Mouse (Mus musculus): ENCODE data around the gene Ano1.

GRCm38 (mm10) chr7:144769434-144770080 lies 17.8 kb upstream of the Ano1 start:
- no peak for TF ChIP-seq GATA1 (IDR thresholded peaks at IDR 0.05; ENCODE audit: borderline replicate concordance, low read length)
- no peak for TF ChIP-seq FLI1 (IDR thresholded peaks at IDR 0.05; ENCODE audit: low read length)
